Mouse (Mus musculus) ES-E14 (cell line): ENCODE measurements at regions not wholly inside any gene's neighbourhood (a gene's known extent, or its start where the extent isn't known, plus 50 kb on each side); places are given as distances from the start of the nearest gene placed in this dataset.

Source experiments
- HCFC1 ChIP-seq: IDR thresholded peaks from 2 replicates; pipeline ENCODE4 v1.6.1; 2012; ENCODE audit warnings: low read length, inconsistent platforms, borderline replicate concordance; ENCODE audit not compliant: insufficient read depth
- ZC3H11A ChIP-seq: IDR thresholded peaks from 2 replicates; pipeline ENCODE4 v1.6.1; 2012; ENCODE audit warnings: low read depth, mild to moderate bottlenecking, inconsistent platforms, low read length, borderline replicate concordance
- ZNF384 ChIP-seq: IDR thresholded peaks from 2 replicates; pipeline ENCODE4 v1.6.1; 2012; ENCODE audit warnings: low read depth, low read length, inconsistent platforms

GRCm38 (mm10) chr11:17630172-17630553 is 323.5 kb downstream of the Etaa1 start:
- no peak for TF ChIP-seq ZNF384
- TF ChIP-seq HCFC1: no peak
- TF ChIP-seq ZC3H11A: no peak
